Mouse (Mus musculus): ENCODE data around the gene Plekhh2. TPM values are rescaled to one million over a fixed set of nuclear protein-coding genes. Genes with fewer than 3 reads are reported as not detected.

Gene Plekhh2
- polyA plus RNA-seq (2014; fragmentation: Illumina TruSeq; extraction: RNeasy Lipid Tissue Mini Kit (QIAGEN cat#74804); ENCODE audit: low read depth, low replicate concordance): 0.61 TPM

GRCm38 (mm10) chr17:84511682-84512515, at the start of gene Plekhh2:
Gene Plekhh2 (plus strand): TSS chr17:84511895.

GRCm38 (mm10) chr17:84465753-84466608, 45.7 kb upstream of the Plekhh2 start, which contains the start of gene Thada:
Gene Thada (minus strand): TSS chr17:84466205.

GRCm38 (mm10) chr17:84626276-84626856, 114.7 kb downstream of the Plekhh2 start, which contains the start of gene Dync2li1:
Gene Dync2li1 (plus strand): TSS chr17:84626496.

Other genes starting within 250 kb of the Plekhh2 start
- gene Thada, start 45.7 kb upstream of the Plekhh2 start, polyA plus RNA-seq (2014; fragmentation: Illumina TruSeq; extraction: RNeasy Lipid Tissue Mini Kit (QIAGEN cat#74804); ENCODE audit: low read depth, low replicate concordance): 2.3 TPM
- 0.74 TPM for gene Dync2li1, start 114.6 kb downstream of the Plekhh2 start, polyA plus RNA-seq (2014; fragmentation: Illumina TruSeq; extraction: RNeasy Lipid Tissue Mini Kit (QIAGEN cat#74804); ENCODE audit: low read depth, low replicate concordance)
- gene Abcg8, start 164.4 kb downstream of the Plekhh2 start, polyA plus RNA-seq (2014; fragmentation: Illumina TruSeq; extraction: RNeasy Lipid Tissue Mini Kit (QIAGEN cat#74804); ENCODE audit: low read depth, low replicate concordance): 39.7 TPM
- 99.0 TPM for gene Abcg5, start 171.1 kb downstream of the Plekhh2 start, polyA plus RNA-seq (2014; fragmentation: Illumina TruSeq; extraction: RNeasy Lipid Tissue Mini Kit (QIAGEN cat#74804); ENCODE audit: low read depth, low replicate concordance)

Measured in liver, adult 10 weeks (tissue).